Mouse (Mus musculus) intestine, postnatal 0 days (tissue): ENCODE measurements around the gene Tap1. TPM values are rescaled to one million over a fixed set of nuclear protein-coding genes. Genes with fewer than 3 reads are reported as not detected.

Source experiments
- ATAC-seq: fragments of 200-750 bp; cut with Nextera tagmentation; 2 replicates; pipeline ENCODE4 v1.8.0; 2017; ENCODE audit warnings: mild to moderate bottlenecking, moderate TSS enrichment, moderate library complexity
- H3K27ac ChIP-seq: fragments of 300-500 bp; sonication (generic); 2 replicates; pipeline ENCODE4 v1.5.1; 2014; ENCODE audit warnings: mild to moderate bottlenecking, low read depth, low read length, moderate library complexity
- H3K27me3 ChIP-seq: fragments of 300-500 bp; sonication (generic); replicated peaks from 2 replicates; pipeline ENCODE4 v1.6.1; 2014; ENCODE audit warnings: low read length, mixed read lengths; ENCODE audit not compliant: control insufficient read depth, insufficient read depth
- H3K36me3 ChIP-seq: fragments of 300-500 bp; sonication (generic); 2 replicates; pipeline ENCODE4 v1.6.1; 2014; ENCODE audit warnings: mild to moderate bottlenecking, moderate library complexity; ENCODE audit not compliant: control insufficient read depth, insufficient read depth
- H3K4me1 ChIP-seq: fragments of 300-500 bp; sonication (generic); replicated peaks from 2 replicates; pipeline ENCODE4 v1.6.1; 2014; ENCODE audit warnings: antibody characterized with exemption, low read length, mixed read lengths; ENCODE audit not compliant: control insufficient read depth, insufficient read depth
- H3K4me2 ChIP-seq: fragments of 300-500 bp; sonication (generic); replicated peaks from 2 replicates; pipeline ENCODE4 v1.6.1; 2014; ENCODE audit warnings: low read depth, mild to moderate bottlenecking, moderate library complexity
- H3K4me3 ChIP-seq: fragments of 300-500 bp; sonication (generic); 2 replicates; pipeline ENCODE4 v1.5.1; 2014; ENCODE audit warnings: low read depth, low read length
- H3K9ac ChIP-seq: fragments of 300-500 bp; sonication (generic); 2 replicates; pipeline ENCODE4 v1.6.1; 2014; ENCODE audit warnings: mild to moderate bottlenecking, low read depth, low read length
- H3K9me3 ChIP-seq: fragments of 300-500 bp; sonication (generic); 2 replicates; pipeline ENCODE4 v1.6.1; 2016; ENCODE audit warnings: mixed run types; ENCODE audit not compliant: control insufficient read depth
- CTCF ChIP-seq: sonication (generic); IDR thresholded peaks from 2 replicates; pipeline ENCODE4 v1.5.1; 2016; ENCODE audit warnings: low read depth, mild to moderate bottlenecking, control low read depth, antibody characterized with exemption, moderate library complexity
- WGBS: fragments of 180-500 bp; shearing (Covaris S2); extraction: QIAGEN DNeasy Blood & Tissue Kit; methylation state at CpG from one replicate; pipeline ENCODE4 v1.1.7; 2014; 5-methylcytosine and 5-hydroxymethylcytosine counted together
- polyA plus RNA-seq: library from polyadenylated mRNA; unstranded; fragments of >200 nt; fragmentation: Nextera tagmentation; extraction: Ambion mirVana; gene quantifications from 2 replicates; pipeline ENCODE4 v1.2.1, GENCODE M21; 2015

Tap1 gene
- polyA plus RNA-seq, 1 experiment from 2014 or later: 14.1 TPM

DNA sequence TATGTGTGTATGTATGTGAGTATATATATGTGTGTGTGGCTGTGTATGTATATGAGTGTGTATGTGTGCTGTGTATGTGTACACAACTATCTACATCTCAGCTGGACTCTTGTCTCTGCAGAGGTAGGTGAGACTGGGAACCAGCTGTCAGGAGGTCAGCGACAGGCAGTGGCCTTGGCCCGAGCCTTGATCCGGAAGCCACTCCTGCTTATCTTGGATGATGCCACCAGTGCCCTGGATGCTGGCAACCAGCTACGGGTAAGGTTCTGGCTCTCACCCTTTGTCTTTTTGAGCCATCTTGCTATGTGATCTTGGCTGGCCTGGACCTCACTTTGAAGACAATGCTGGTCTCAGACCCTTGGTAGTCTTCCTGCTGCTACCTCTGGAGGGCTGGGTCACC is 7.4 kb downstream of the Tap1 start:
- Histone ChIP-seq H3K9ac (no peak overlapping the region), H3K27me3 (peaks cover 5% of the 10 kb centered on the region), H3K4me1 (no peaks in the 10 kb centered on the region), H3K4me3 (no peak overlapping the region), H3K36me3 (no peaks in the 10 kb centered on the region; the same call in 1 of the 2 replicates), H3K9me3 (no peaks in the 10 kb centered on the region), H3K27ac (no peak overlapping the region), H3K4me2 (no peak overlapping the region)
- ATAC-seq: no peak
- WGBS: 87% methylated on average over 4 of the region's 4 CpGs
- TF ChIP-seq CTCF: no peak

DNA sequence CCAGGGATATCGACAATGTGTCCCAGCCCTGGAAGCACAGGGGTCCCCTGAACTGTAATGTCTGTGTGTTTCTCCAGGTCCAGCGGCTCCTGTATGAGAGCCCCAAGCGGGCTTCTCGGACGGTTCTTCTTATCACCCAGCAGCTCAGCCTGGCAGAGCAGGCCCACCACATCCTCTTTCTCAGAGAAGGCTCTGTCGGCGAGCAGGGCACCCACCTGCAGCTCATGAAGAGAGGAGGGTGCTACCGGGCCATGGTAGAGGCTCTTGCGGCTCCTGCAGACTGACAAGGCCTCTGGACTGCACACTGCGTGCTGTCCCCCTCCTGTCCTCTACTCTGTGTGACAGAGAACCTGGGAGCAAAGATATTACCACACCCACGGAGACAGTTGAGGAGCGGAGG is 9.1 kb downstream of the Tap1 start:
- ATAC-seq: no peak
- Histone ChIP-seq H3K27me3 (peaks cover 5% of the 10 kb centered on the region), H3K9me3 (no peaks in the 10 kb centered on the region), H3K27ac (no peak overlapping the region), H3K36me3 (no peaks in the 10 kb centered on the region; the same call in 1 of the 2 replicates), H3K4me3 (no peak overlapping the region), H3K9ac (no peak overlapping the region), H3K4me2 (no peak overlapping the region), H3K4me1 (no peaks in the 10 kb centered on the region)
- 58% methylated on average over 12 of the region's 12 CpGs for WGBS
- TF ChIP-seq CTCF: no peak

DNA sequence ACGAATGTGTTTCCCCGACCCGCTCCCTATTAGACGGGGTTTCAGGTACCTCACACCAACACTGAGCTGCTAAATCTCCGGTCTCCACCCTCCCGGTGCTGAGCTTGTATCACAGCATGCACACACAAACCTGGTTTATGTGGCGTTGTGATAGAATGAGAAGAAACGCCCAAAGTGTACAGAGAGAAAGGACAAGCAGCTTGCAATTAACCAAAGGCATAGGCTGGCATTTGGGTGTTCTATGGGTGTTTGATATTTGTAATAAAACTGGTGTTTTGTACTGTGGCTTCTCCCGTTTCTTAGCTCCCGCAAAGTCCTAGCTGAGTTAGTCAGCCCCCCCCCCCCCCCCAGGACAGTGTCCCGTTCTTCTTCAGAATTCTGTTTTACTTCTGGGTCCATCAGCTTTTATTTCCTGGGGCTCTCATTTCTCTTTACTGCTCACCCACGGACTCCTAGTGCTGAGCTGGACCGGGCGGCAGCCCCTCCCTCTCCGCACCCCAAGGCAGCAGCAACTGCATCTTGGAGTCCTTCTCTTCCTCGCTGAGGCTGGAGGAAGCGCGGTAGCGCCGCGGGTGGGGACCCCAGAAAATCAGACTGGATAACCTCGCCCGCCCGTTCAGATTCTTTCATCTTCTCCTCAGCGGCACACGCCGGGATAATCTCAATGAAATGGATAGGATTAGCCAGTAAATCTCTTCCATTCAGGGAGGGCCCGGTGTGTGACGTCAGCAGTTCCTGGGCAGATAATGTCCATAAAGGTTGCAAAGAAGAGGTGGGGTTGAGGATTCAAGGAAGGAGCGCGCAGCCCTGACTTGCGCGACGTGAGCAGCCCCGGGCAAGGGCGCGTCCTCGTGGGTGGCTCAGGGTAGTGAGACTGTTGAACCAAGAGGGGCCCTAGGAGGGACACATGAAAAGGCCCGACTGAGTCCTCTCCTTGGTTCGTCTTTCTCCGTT is 9.9 kb downstream of the Tap1 start, which contains the start of gene Psmb8:
TSS of gene Psmb8 (plus strand) at position 781 of the 954 bp plus-strand sequence.
- peaks cover 5% of the 10 kb centered on the region for H3K27me3 ChIP-seq
- no peaks in the 10 kb centered on the region; the same call in 1 of the 2 replicates for H3K36me3 ChIP-seq
- TF ChIP-seq CTCF: no peak
- no peaks in the 10 kb centered on the region for H3K4me1 ChIP-seq
- H3K4me3 ChIP-seq: peak within 1 kb of the TSS; percentile 64
- peak within 1 kb of the TSS; percentile 54; the same call in 1 of the 2 replicates for H3K27ac ChIP-seq
- ATAC-seq: peak; percentile 80
- peak within 1 kb of the TSS; percentile 65 for H3K9ac ChIP-seq
- peak within 1 kb of the TSS; percentile 99 for H3K4me2 ChIP-seq
- WGBS: 10% methylated on average over 41 of the region's 41 CpGs
- no peaks in the 10 kb centered on the region for H3K9me3 ChIP-seq

DNA sequence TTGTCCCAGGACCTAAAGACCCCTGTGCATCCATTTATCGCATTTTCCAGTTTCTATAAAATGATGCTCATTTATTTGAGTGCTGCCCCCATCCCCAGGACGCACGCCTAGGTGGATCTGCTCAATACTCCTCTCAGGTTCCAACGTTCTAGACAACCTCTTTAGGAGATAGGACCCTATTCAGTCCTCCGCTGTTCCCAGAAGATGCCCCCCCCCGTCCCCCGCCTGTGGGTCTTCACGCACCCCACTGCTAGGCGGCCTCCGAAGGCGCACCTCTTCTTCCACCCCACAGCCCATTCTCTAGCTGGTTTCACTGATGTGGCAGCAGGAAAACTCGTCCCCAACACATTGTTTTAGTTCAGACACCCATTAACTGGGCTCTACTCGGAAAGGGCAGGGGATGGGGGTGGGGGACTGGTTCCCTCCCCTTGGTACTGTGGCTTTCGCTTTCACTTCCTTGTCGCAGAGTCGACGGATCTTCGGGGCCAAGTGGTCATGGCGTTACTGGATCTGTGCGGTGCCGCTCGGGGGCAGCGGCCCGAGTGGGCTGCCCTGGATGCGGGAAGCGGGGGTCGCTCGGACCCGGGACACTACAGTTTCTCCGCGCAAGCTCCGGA is 10.7 kb downstream of the Tap1 start:
- TF ChIP-seq CTCF: no peak
- Histone ChIP-seq H3K4me2 (peak overlapping the region; percentile 99), H3K9ac (peak overlapping the region; percentile 65), H3K9me3 (no peaks in the 10 kb centered on the region), H3K27me3 (peaks cover 5% of the 10 kb centered on the region), H3K4me1 (no peaks in the 10 kb centered on the region), H3K27ac (peak overlapping the region; percentile 54; the same call in 1 of the 2 replicates), H3K4me3 (peak overlapping the region; percentile 64), H3K36me3 (no peaks in the 10 kb centered on the region; the same call in 1 of the 2 replicates)
- WGBS: 1% methylated on average over 32 of the region's 32 CpGs
- ATAC-seq: peak; percentile 64

DNA sequence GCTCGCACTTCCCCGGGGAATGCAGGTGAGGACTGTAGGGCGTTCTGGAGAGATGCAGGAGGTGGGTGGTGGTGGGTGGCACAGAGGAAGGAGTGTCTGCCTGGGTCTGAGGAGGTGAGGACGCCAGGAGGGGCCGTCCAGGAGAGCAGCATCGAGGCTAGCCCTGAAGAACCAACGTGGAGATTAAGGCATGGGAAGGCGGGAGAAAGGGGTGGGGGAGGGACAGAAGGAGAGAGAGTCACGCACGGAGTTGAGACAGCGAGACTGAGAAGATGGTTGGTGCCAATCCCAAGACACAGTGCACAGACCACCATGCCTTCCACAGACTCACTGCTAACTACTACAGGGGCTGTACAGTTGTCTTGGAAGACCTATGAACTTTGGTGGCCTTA is 11.2 kb downstream of the Tap1 start:
- ATAC-seq: peak; percentile 5; the same call in 1 of the 2 replicates
- H3K9me3 ChIP-seq: no peaks in the 10 kb centered on the region
- peak overlapping the region; percentile 65 for H3K9ac ChIP-seq
- peak overlapping the region; percentile 64 for H3K4me3 ChIP-seq
- no peaks in the 10 kb centered on the region; the same call in 1 of the 2 replicates for H3K36me3 ChIP-seq
- peaks cover 5% of the 10 kb centered on the region for H3K27me3 ChIP-seq
- no peaks in the 10 kb centered on the region for H3K4me1 ChIP-seq
- peak overlapping the region; percentile 54; the same call in 1 of the 2 replicates for H3K27ac ChIP-seq
- peak overlapping the region; percentile 99 for H3K4me2 ChIP-seq
- 11% methylated on average over 11 of the region's 11 CpGs for WGBS
- no peak for TF ChIP-seq CTCF

DNA sequence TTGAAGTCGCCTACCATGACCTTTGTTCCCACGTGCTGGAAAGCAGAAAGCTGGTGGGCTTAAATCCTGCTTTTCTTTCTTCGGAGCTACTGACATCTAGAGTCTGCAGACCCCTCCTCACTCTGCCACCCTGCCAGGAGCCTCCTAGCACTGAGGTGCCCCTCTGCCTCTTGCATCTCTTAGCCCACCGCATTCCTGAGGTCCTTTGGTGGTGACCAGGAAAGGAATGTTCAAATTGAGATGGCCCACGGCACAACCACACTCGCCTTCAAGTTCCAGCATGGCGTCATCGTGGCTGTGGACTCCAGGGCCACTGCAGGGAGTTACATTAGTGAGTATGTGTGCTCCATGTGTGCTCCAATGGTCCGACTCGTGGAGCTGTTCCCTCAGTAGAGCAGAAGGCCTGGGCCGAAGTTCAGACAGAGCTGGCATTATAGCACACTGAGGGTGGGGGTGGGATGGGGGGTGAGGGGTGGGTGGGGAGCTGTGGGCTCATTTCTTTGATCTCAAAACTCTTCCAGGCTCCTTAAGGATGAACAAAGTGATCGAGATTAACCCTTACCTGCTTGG is 11.8 kb downstream of the Tap1 start:
- peaks cover 5% of the 10 kb centered on the region for H3K27me3 ChIP-seq
- H3K4me1 ChIP-seq: no peaks in the 10 kb centered on the region
- peak overlapping the region; percentile 64 for H3K4me3 ChIP-seq
- H3K9me3 ChIP-seq: no peaks in the 10 kb centered on the region
- no peak overlapping the region for H3K9ac ChIP-seq
- no peak for TF ChIP-seq CTCF
- 66% methylated on average over 12 of the region's 12 CpGs for WGBS
- peak overlapping the region; percentile 99 for H3K4me2 ChIP-seq
- ATAC-seq: no peak
- no peak overlapping the region for H3K27ac ChIP-seq
- H3K36me3 ChIP-seq: no peaks in the 10 kb centered on the region; the same call in 1 of the 2 replicates
